Mouse (Mus musculus) midbrain, embryonic 16.5 days (tissue): ENCODE results near the gene Tmed2. TPM values are rescaled to one million over a fixed set of nuclear protein-coding genes. Genes with fewer than 3 reads are reported as not detected.
"Not testable (repeated sequence)": the region's sequence is repeated elsewhere in the genome, so short reads cannot be mapped to it uniquely, and the experiment has no call there.

ENCODE experiments used
- ATAC-seq: fragments of 200-750 bp; cut with Nextera tagmentation; 2 replicates; pipeline ENCODE4 v1.8.0; 2017; ENCODE audit warnings: moderate TSS enrichment
- H3K27ac ChIP-seq: fragments of 300-500 bp; sonication (generic); 2 replicates; pipeline ENCODE4 v1.5.1; 2014; ENCODE audit warnings: mild to moderate bottlenecking, low read length, mixed read lengths
- H3K27me3 ChIP-seq: fragments of 300-500 bp; sonication (generic); 2 replicates; pipeline ENCODE4 v1.6.1; 2014; ENCODE audit warnings: low read depth, low read length, mixed read lengths; ENCODE audit not compliant: control insufficient read depth, insufficient read depth
- H3K36me3 ChIP-seq: fragments of 300-500 bp; sonication (generic); 2 replicates; pipeline ENCODE4 v1.6.1; 2014; ENCODE audit warnings: mild to moderate bottlenecking, low read length, moderate library complexity, mixed read lengths; ENCODE audit not compliant: control insufficient read depth, insufficient read depth
- H3K4me1 ChIP-seq: fragments of 300-500 bp; sonication (generic); 2 replicates; pipeline ENCODE4 v1.6.1; 2014; ENCODE audit warnings: mild to moderate bottlenecking, low read length, mixed read lengths; ENCODE audit not compliant: control insufficient read depth, insufficient read depth
- H3K4me2 ChIP-seq: fragments of 300-500 bp; sonication (generic); 2 replicates; pipeline ENCODE4 v1.6.1; 2014; ENCODE audit warnings: mild to moderate bottlenecking, low read length, mixed read lengths
- H3K4me3 ChIP-seq: fragments of 300-500 bp; sonication (generic); 2 replicates; pipeline ENCODE4 v1.5.1; 2014; ENCODE audit warnings: low read depth, mild to moderate bottlenecking, low read length, moderate library complexity, mixed read lengths
- H3K9ac ChIP-seq: fragments of 300-500 bp; sonication (generic); 2 replicates; pipeline ENCODE4 v1.6.1; 2014; ENCODE audit warnings: low read depth, low read length, mixed read lengths
- H3K9me3 ChIP-seq: fragments of 300-500 bp; sonication (generic); replicated peaks from 2 replicates; pipeline ENCODE4 v1.6.1; 2014; ENCODE audit warnings: mild to moderate bottlenecking, low read length, mixed read lengths; ENCODE audit not compliant: control insufficient read depth, poor library complexity, severe bottlenecking
- WGBS: fragments of 180-500 bp; shearing (Covaris S2); extraction: QIAGEN DNeasy Blood & Tissue Kit; methylation state at CpG from one replicate; pipeline ENCODE4 v1.1.7; 2014; 5-methylcytosine and 5-hydroxymethylcytosine counted together
- polyA plus RNA-seq: library from polyadenylated mRNA; unstranded; fragments of >200 nt; fragmentation: Nextera tagmentation; extraction: Ambion mirVana; gene quantifications from 2 replicates; pipeline ENCODE4 v1.2.1, GENCODE M21; 2015

Gene Tmed2
- polyA plus RNA-seq: 340 and 348 TPM in 2 replicates

DNA sequence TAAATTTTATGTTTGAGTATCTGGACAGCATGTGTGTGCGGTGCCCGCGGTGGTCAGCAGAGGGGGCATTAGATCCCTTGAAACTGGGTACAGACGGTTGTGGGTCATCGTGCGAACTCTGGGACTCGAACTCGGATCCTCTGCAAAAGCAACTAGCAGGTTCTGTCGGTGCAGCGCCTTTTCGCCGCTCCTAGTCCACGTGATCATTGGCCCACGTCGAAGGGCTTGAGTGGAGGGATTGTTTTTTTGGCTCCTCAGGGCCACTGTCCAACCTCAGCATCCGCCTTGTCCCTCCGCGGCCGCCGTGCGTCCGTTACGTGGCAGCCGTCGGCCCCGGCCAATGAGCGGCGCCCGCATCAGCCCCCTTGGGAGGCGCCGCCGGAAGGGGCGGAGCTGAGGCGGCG lies at the start of gene Tmed2:
Tmed2 (plus strand) TSS at position 313 of the 404 bp plus-strand sequence.
- WGBS: under 1% methylated on average over 32 of the region's 35 CpGs
- peak; percentile 95 for ATAC-seq
- Histone ChIP-seq H3K27me3 (no peaks in the 10 kb centered on the region), H3K36me3 (peaks cover 13% of the 10 kb centered on the region; the same call in 1 of the 2 replicates), H3K4me2 (peak within 1 kb of the TSS; percentile 92), H3K9me3 (no peaks in the 10 kb centered on the region), H3K4me3 (peak within 1 kb of the TSS; percentile 97), H3K9ac (peak within 1 kb of the TSS; percentile 75), H3K27ac (peak within 1 kb of the TSS; percentile 82), H3K4me1 (peaks cover 18% of the 10 kb centered on the region)

- no peaks in the 10 kb centered on the region for H3K4me1 ChIP-seq
- no peak overlapping the region for H3K9ac ChIP-seq
- no peak overlapping the region for H3K27ac ChIP-seq
- WGBS: 79% methylated on average over 4 of the region's 4 CpGs
- H3K36me3 ChIP-seq: peaks cover 13% of the 10 kb centered on the region
- no peak for ATAC-seq
- no peaks in the 10 kb centered on the region for H3K9me3 ChIP-seq
- H3K27me3 ChIP-seq: no peaks in the 10 kb centered on the region
- H3K4me2 ChIP-seq: no peak overlapping the region
- no peak overlapping the region for H3K4me3 ChIP-seq
Measured at GRCm38 (mm10) chr5:124491732-124492131, 48.8 kb upstream of the Tmed2 start.

DNA sequence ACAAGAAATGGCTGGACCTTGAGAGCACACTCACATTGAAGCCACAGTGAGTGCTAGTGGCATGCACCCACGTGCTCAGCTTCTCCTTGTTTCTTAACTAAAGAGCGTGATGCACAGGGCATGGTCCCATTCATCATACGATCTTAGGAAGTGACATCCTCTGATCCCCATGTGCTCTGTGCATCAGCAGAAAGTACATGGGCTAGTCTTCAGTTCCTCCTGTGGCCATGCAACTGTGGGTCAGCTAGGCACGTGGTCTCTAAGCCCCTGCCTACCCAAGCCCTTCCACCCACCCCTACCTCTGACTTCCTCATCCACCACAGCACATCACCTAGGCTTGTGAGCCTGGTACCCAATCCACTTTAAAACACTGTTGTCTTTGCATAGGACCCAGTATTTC lies 47.9 kb upstream of the Tmed2 start:
- WGBS: 94% methylated on average over 4 of the region's 4 CpGs
- H3K9me3 ChIP-seq: no peaks in the 10 kb centered on the region

GRCm38 (mm10) chr5:124493455-124493854 lies 47.0 kb upstream of the Tmed2 start:
- Histone ChIP-seq H3K4me2 (no peak overlapping the region), H3K27me3 (no peaks in the 10 kb centered on the region), H3K9me3 (no peaks in the 10 kb centered on the region), H3K27ac (no peak overlapping the region), H3K4me1 (no peaks in the 10 kb centered on the region), H3K36me3 (peaks cover 13% of the 10 kb centered on the region), H3K9ac (no peak overlapping the region), H3K4me3 (no peak overlapping the region)
- WGBS: 92% methylated on average over 11 of the region's 11 CpGs
- ATAC-seq: no peak

More for the DNA sequence above, 47.9 kb upstream of the Tmed2 start:
- Histone ChIP-seq H3K27me3 (no peaks in the 10 kb centered on the region), H3K4me2 (no peak overlapping the region), H3K27ac (no peak overlapping the region), H3K4me1 (no peaks in the 10 kb centered on the region), H3K9ac (no peak overlapping the region), H3K4me3 (no peak overlapping the region), H3K36me3 (peaks cover 13% of the 10 kb centered on the region)
- ATAC-seq: no peak

- Histone ChIP-seq H3K4me3 (no peak overlapping the region), H3K27ac (no peak overlapping the region), H3K9me3 (no peaks in the 10 kb centered on the region), H3K27me3 (no peaks in the 10 kb centered on the region), H3K4me2 (no peak overlapping the region), H3K36me3 (peaks cover 10% of the 10 kb centered on the region), H3K9ac (no peak overlapping the region), H3K4me1 (no peaks in the 10 kb centered on the region)
- WGBS: 59% methylated on average over 7 of the region's 7 CpGs
- ATAC-seq: no peak
Measured at GRCm38 (mm10) chr5:124495547-124495946, 44.9 kb upstream of the Tmed2 start.

- H3K9me3 ChIP-seq: no peaks in the 10 kb centered on the region
- ATAC-seq: no peak
- 84% methylated on average over 15 of the region's 15 CpGs for WGBS
Measured at GRCm38 (mm10) chr5:124496614-124497514, 43.6 kb upstream of the Tmed2 start.

DNA sequence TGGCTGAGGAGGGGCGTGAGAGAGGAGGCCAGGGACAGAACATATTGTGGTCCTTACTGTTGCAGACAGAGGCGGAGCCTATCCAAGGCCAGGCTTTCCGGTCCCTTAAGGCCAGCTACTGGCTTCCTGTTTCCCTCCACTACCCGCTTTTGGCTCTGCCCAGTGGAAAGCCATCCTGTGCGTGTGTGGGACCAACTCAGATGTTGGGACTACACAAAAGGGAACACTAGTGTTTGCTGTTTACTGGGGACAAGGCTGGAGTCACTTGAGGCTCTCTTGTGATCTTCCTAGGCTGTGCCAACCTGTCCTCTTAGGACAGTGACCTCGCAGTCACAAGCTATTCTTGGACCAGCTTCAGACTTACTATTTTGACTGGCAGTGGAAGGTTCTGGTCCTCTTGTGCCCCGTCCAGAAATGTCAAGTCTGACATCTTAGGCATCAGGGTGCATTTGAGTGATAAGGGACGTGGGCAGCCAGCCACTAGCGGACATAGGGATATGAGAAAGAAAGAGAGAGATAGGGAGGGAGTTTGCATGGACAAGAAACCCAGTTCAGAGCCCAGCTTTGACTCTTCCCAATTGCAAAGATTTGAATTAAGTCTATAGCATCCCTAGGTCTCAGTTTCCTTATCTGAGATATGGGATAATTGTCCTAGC lies 42.1 kb upstream of the Tmed2 start:
- Histone ChIP-seq H3K27me3 (no peaks in the 10 kb centered on the region), H3K36me3 (no peaks in the 10 kb centered on the region)
- 81% methylated on average over 9 of the region's 9 CpGs for WGBS

More at GRCm38 (mm10) chr5:124496614-124497514, 43.6 kb upstream of the Tmed2 start:
- Histone ChIP-seq H3K4me3 (no peak overlapping the region), H3K27me3 (no peaks in the 10 kb centered on the region), H3K36me3 (peaks cover 6% of the 10 kb centered on the region), H3K9ac (no peak overlapping the region), H3K27ac (no peak overlapping the region), H3K4me1 (no peaks in the 10 kb centered on the region), H3K4me2 (no peak overlapping the region)

GRCm38 (mm10) chr5:124499001-124499400 lies 41.5 kb upstream of the Tmed2 start:
- H3K4me1 ChIP-seq: no peaks in the 10 kb centered on the region
- no peak overlapping the region for H3K9ac ChIP-seq
- no peak overlapping the region for H3K4me3 ChIP-seq
- no peak overlapping the region for H3K27ac ChIP-seq
- H3K27me3 ChIP-seq: no peaks in the 10 kb centered on the region
- 0 out of 2 replicates have a peak, but pooled peaks cover 4% of the 10 kb centered on the region for H3K36me3 ChIP-seq
- ATAC-seq: no peak
- 28% methylated on average over 5 of the region's 5 CpGs for WGBS
- no peaks in the 10 kb centered on the region for H3K9me3 ChIP-seq
- no peak overlapping the region for H3K4me2 ChIP-seq

More for the DNA sequence above, 42.1 kb upstream of the Tmed2 start:
- H3K4me2 ChIP-seq: no peak overlapping the region
- no peak overlapping the region for H3K4me3 ChIP-seq
- no peak overlapping the region for H3K9ac ChIP-seq
- no peak overlapping the region for H3K27ac ChIP-seq
- ATAC-seq: no peak
- no peaks in the 10 kb centered on the region for H3K9me3 ChIP-seq
- no peaks in the 10 kb centered on the region for H3K4me1 ChIP-seq

- H3K36me3 ChIP-seq, H3K9me3 ChIP-seq, H3K27me3 ChIP-seq, H3K4me1 ChIP-seq, H3K4me3 ChIP-seq, H3K4me2 ChIP-seq, H3K9ac ChIP-seq, H3K27ac ChIP-seq, ATAC-seq: not testable (repeated sequence)
- 81% methylated on average over 2 of the region's 4 CpGs for WGBS
Measured at GRCm38 (mm10) chr5:124500037-124500436, 40.5 kb upstream of the Tmed2 start.
